Mouse (Mus musculus): ENCODE measurements around the gene Polr2e. TPM values are rescaled to one million over a fixed set of nuclear protein-coding genes. Genes with fewer than 3 reads are reported as not detected.

Polr2e gene
- total and polyA plus RNA-seq, 2 experiments from 2014 or later = 104 to 168 TPM

GRCm38 (mm10) chr10:80053259-80053780 is 13.7 kb upstream of the Polr2e start:
- peaks cover 7% of the 10 kb centered on the region; the same call in 1 of the 2 replicates for H3K4me1 ChIP-seq (ENCODE audit: insufficient read depth)
- H3K9me3 ChIP-seq (ENCODE audit: low read length) = no peaks in the 10 kb centered on the region
- under 1% methylated on average over 47 of the region's 47 CpGs for WGBS
- peak overlapping the region; percentile 93 for H3K4me3 ChIP-seq (ENCODE audit: low read depth, low read length)
- H3K4me2 ChIP-seq (ENCODE audit: low read depth) = peak overlapping the region; percentile 77
- peak; percentile 96 for ATAC-seq
- H3K9ac ChIP-seq = peak overlapping the region; percentile 95
- peak overlapping the region; percentile 96 for H3K27ac ChIP-seq (ENCODE audit: low read depth, low read length)
- DNase-seq = peak; percentile 100
- peaks cover 27% of the 10 kb centered on the region for H3K36me3 ChIP-seq (ENCODE audit: insufficient read depth)
- TF ChIP-seq CTCF (IDR thresholded peaks at IDR 0.05; ENCODE audit: low read depth) = no peak
- no peaks in the 10 kb centered on the region for H3K27me3 ChIP-seq (ENCODE audit: insufficient read depth, low read length)

GRCm38 (mm10) chr10:80052374-80052764 is 12.8 kb upstream of the Polr2e start:
- ATAC-seq (no peak), DNase-seq (no peak)
- WGBS = 85% methylated on average over 5 of the region's 5 CpGs
- H3K9ac ChIP-seq = no peak overlapping the region
- H3K9me3 ChIP-seq (ENCODE audit: low read length) = no peaks in the 10 kb centered on the region
- TF ChIP-seq CTCF (IDR thresholded peaks at IDR 0.05; ENCODE audit: low read depth) = no peak
- peaks cover 17% of the 10 kb centered on the region for H3K36me3 ChIP-seq (ENCODE audit: insufficient read depth)
- H3K4me1 ChIP-seq (ENCODE audit: insufficient read depth) = peaks cover 7% of the 10 kb centered on the region; the same call in 1 of the 2 replicates
- no peak overlapping the region for H3K4me3 ChIP-seq (ENCODE audit: low read depth, low read length)
- H3K4me2 ChIP-seq (ENCODE audit: low read depth) = no peak overlapping the region
- H3K27ac ChIP-seq (ENCODE audit: low read depth, low read length) = no peak overlapping the region
- no peaks in the 10 kb centered on the region for H3K27me3 ChIP-seq (ENCODE audit: insufficient read depth, low read length)

- H3K9ac ChIP-seq = no peak overlapping the region
- H3K4me3 ChIP-seq (ENCODE audit: low read depth, low read length) = no peak overlapping the region
- H3K4me1 ChIP-seq (ENCODE audit: insufficient read depth) = peaks cover 7% of the 10 kb centered on the region; the same call in 1 of the 2 replicates
- H3K4me2 ChIP-seq (ENCODE audit: low read depth) = no peak overlapping the region
- no peak for TF ChIP-seq CTCF (IDR thresholded peaks at IDR 0.05; ENCODE audit: low read depth)
- no peak for DNase-seq
- H3K27ac ChIP-seq (ENCODE audit: low read depth, low read length) = no peak overlapping the region
- 41% methylated on average over 13 of the region's 14 CpGs for WGBS
- H3K36me3 ChIP-seq (ENCODE audit: insufficient read depth) = peaks cover 11% of the 10 kb centered on the region
- no peak for ATAC-seq
- H3K9me3 ChIP-seq (ENCODE audit: low read length) = no peaks in the 10 kb centered on the region
- H3K27me3 ChIP-seq (ENCODE audit: insufficient read depth, low read length) = no peaks in the 10 kb centered on the region
These were observed 12.2 kb upstream of the Polr2e start for GRCm38 (mm10) chr10:80051618-80052373.

GRCm38 (mm10) chr10:80050885-80051617 is 11.5 kb upstream of the Polr2e start:
- WGBS = 20% methylated on average over 15 of the region's 15 CpGs
- Histone ChIP-seq H3K4me3 (ENCODE audit: low read depth, low read length) (no peak overlapping the region), H3K9me3 (ENCODE audit: low read length) (no peaks in the 10 kb centered on the region), H3K36me3 (ENCODE audit: insufficient read depth) (peaks cover 6% of the 10 kb centered on the region; the same call in 1 of the 2 replicates), H3K27me3 (ENCODE audit: insufficient read depth, low read length) (no peaks in the 10 kb centered on the region), H3K9ac (no peak overlapping the region), H3K4me1 (ENCODE audit: insufficient read depth) (peaks cover 7% of the 10 kb centered on the region; the same call in 1 of the 2 replicates), H3K27ac (ENCODE audit: low read depth, low read length) (no peak overlapping the region), H3K4me2 (ENCODE audit: low read depth) (no peak overlapping the region)
- DNase-seq (no peak), ATAC-seq (no peak)
- TF ChIP-seq CTCF (IDR thresholded peaks at IDR 0.05; ENCODE audit: low read depth) = no peak

- no peaks in the 10 kb centered on the region for H3K9me3 ChIP-seq (ENCODE audit: low read length)
- H3K27me3 ChIP-seq (ENCODE audit: insufficient read depth, low read length) = no peaks in the 10 kb centered on the region
- ATAC-seq (no peak), DNase-seq (no peak)
- no peak for TF ChIP-seq CTCF (IDR thresholded peaks at IDR 0.05; ENCODE audit: low read depth)
- H3K4me3 ChIP-seq (ENCODE audit: low read depth, low read length) = no peak overlapping the region
- H3K27ac ChIP-seq (ENCODE audit: low read depth, low read length) = no peak overlapping the region
- H3K4me1 ChIP-seq (ENCODE audit: insufficient read depth) = peaks cover 4% of the 10 kb centered on the region; the same call in 1 of the 2 replicates
- no peak overlapping the region for H3K9ac ChIP-seq
- 20% methylated on average over 6 of the region's 6 CpGs for WGBS
- H3K4me2 ChIP-seq (ENCODE audit: low read depth) = no peak overlapping the region
- H3K36me3 ChIP-seq (ENCODE audit: insufficient read depth) = no peaks in the 10 kb centered on the region
These were observed 10.6 kb upstream of the Polr2e start for GRCm38 (mm10) chr10:80050244-80050643.

DNA sequence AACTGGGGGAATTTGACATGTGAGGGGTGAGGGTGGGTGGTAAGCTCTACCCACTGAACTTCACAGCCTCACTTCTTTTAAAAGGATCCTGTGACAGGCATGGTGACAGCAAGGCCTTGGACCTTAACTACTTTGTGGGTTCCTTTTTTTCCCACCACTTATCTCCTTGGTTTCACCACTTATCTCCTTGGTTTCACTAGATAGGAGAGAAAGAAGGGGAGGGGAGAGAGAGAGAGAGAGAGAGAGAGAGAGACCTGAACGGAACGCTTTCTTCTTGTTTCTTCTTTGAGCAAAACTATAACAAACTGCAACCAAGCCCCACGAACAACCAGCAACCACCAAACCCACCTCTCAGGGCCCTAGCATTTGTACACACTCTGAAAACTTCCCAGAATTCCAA is 9.2 kb upstream of the Polr2e start:
- TF ChIP-seq CTCF (IDR thresholded peaks at IDR 0.05; ENCODE audit: low read depth) = no peak
- 0 out of 2 replicates have a peak overlapping the region, but pooled peaks have one; percentile 4 for H3K27ac ChIP-seq (ENCODE audit: low read depth, low read length)
- DNase-seq = no peak
- WGBS = 62% methylated on average over 3 of the region's 3 CpGs
- H3K9ac ChIP-seq = no peak overlapping the region
- H3K4me2 ChIP-seq (ENCODE audit: low read depth) = no peak overlapping the region
- no peak for ATAC-seq
- no peaks in the 10 kb centered on the region for H3K36me3 ChIP-seq (ENCODE audit: insufficient read depth)
- no peak overlapping the region for H3K4me3 ChIP-seq (ENCODE audit: low read depth, low read length)
- H3K4me1 ChIP-seq (ENCODE audit: insufficient read depth) = no peaks in the 10 kb centered on the region
- H3K27me3 ChIP-seq (ENCODE audit: insufficient read depth, low read length) = no peaks in the 10 kb centered on the region
- no peaks in the 10 kb centered on the region for H3K9me3 ChIP-seq (ENCODE audit: low read length)
